Mouse (Mus musculus): ENCODE measurements around the gene Paox.

Paox gene

GRCm38 (mm10) chr7:140115583-140116328, at the start of gene Paox:
Gene Paox, plus strand, starts transcription at chr7:140115799.
- DNase-seq (ENCODE audit: extremely low spot score, low read depth, low spot score): no peak

GRCm38 (mm10) chr7:140067397-140067796, 48.2 kb upstream of the Paox start:
- DNase-seq (ENCODE audit: extremely low spot score, low read depth, low spot score): no peak

GRCm38 (mm10) chr7:140070042-140070711, 45.4 kb upstream of the Paox start:
- no peak for DNase-seq (ENCODE audit: extremely low spot score, low read depth, low spot score)

GRCm38 (mm10) chr7:140077698-140078097, 37.9 kb upstream of the Paox start:
- no peak for DNase-seq (ENCODE audit: extremely low spot score, low read depth, low spot score)

- no peak for DNase-seq (ENCODE audit: extremely low spot score, low read depth, low spot score)
These were observed 36.9 kb upstream of the Paox start for GRCm38 (mm10) chr7:140078711-140079110.

GRCm38 (mm10) chr7:140080503-140081156, 35.0 kb upstream of the Paox start:
- no peak for DNase-seq (ENCODE audit: extremely low spot score, low read depth, low spot score)

- DNase-seq (ENCODE audit: extremely low spot score, low read depth, low spot score): no peak
These were observed 34.0 kb upstream of the Paox start for GRCm38 (mm10) chr7:140081408-140082241.

GRCm38 (mm10) chr7:140082242-140082678, 33.3 kb upstream of the Paox start, which contains the start of gene Caly:
Gene Caly, minus strand, starts transcription at chr7:140082548.
- DNase-seq (ENCODE audit: extremely low spot score, low read depth, low spot score): no peak

- no peak for DNase-seq (ENCODE audit: extremely low spot score, low read depth, low spot score)
These were observed 25.0 kb upstream of the Paox start for GRCm38 (mm10) chr7:140090601-140091000.

GRCm38 (mm10) chr7:140092924-140093528, 22.6 kb upstream of the Paox start, which contains the start of gene Prap1:
Gene Prap1, plus strand, starts transcription at chr7:140093395.
- no peak for DNase-seq (ENCODE audit: extremely low spot score, low read depth, low spot score)

- no peak for DNase-seq (ENCODE audit: extremely low spot score, low read depth, low spot score)
These were observed 20.6 kb upstream of the Paox start for GRCm38 (mm10) chr7:140094954-140095353.

- DNase-seq (ENCODE audit: extremely low spot score, low read depth, low spot score): no peak
These were observed 20.0 kb upstream of the Paox start for GRCm38 (mm10) chr7:140095556-140095955.

GRCm38 (mm10) chr7:140096055-140096454, 19.5 kb upstream of the Paox start:
- no peak for DNase-seq (ENCODE audit: extremely low spot score, low read depth, low spot score)

GRCm38 (mm10) chr7:140098466-140098865, 17.1 kb upstream of the Paox start:
- DNase-seq (ENCODE audit: extremely low spot score, low read depth, low spot score): no peak

GRCm38 (mm10) chr7:140101498-140101897, 14.1 kb upstream of the Paox start:
- DNase-seq (ENCODE audit: extremely low spot score, low read depth, low spot score): no peak

GRCm38 (mm10) chr7:140101993-140102860, 13.4 kb upstream of the Paox start, which contains the start of gene Fuom:
Gene Fuom, minus strand, starts transcription at chr7:140102441.
- DNase-seq (ENCODE audit: extremely low spot score, low read depth, low spot score): no peak

GRCm38 (mm10) chr7:140104009-140104408, 11.6 kb upstream of the Paox start:
- no peak for DNase-seq (ENCODE audit: extremely low spot score, low read depth, low spot score)

- DNase-seq (ENCODE audit: extremely low spot score, low read depth, low spot score): no peak
These were observed 3.7 kb upstream of the Paox start for GRCm38 (mm10) chr7:140111943-140112342.

- no peak for DNase-seq (ENCODE audit: extremely low spot score, low read depth, low spot score)
These were observed 893 bp downstream of the Paox start, which contains the start of gene Echs1 for GRCm38 (mm10) chr7:140116329-140117054. Gene Echs1, minus strand, starts transcription at chr7:140116476.
